Mouse (Mus musculus): ENCODE measurements around the gene Tenm4.

GRCm38 (mm10) chr7:96400411-96400810 is 229.4 kb downstream of the Tenm4 start:
- TF ChIP-seq CTCF (IDR thresholded peaks at IDR 0.05; ENCODE audit: low read depth) (no peak), EP300 (IDR thresholded peaks at IDR 0.05; ENCODE audit: low read depth) (no peak)

Data from liver, postnatal 0 days (tissue).